Mouse (Mus musculus): ENCODE measurements around the gene Mapkapk5. TPM values are rescaled to one million over a fixed set of nuclear protein-coding genes. Genes with fewer than 3 reads are reported as not detected.
"Not testable (repeated sequence)": the region's sequence is repeated elsewhere in the genome, so short reads cannot be mapped to it uniquely, and the experiment has no call there.

Mapkapk5 gene
- polyA plus RNA-seq, 1 experiment = 103 TPM

- no peak for TF ChIP-seq CTCF (IDR thresholded peaks at IDR 0.05; ENCODE audit: borderline replicate concordance, extremely low read depth, insufficient read depth, insufficient read length)
- no peak for TF ChIP-seq POLR2A (IDR thresholded peaks at IDR 0.05; ENCODE audit: borderline replicate concordance, extremely low read depth, insufficient read depth, insufficient read length, poor library complexity, severe bottlenecking)
- no peak for DNase-seq (ENCODE audit: low read depth)
These were observed 18.7 kb downstream of the Mapkapk5 start for GRCm38 (mm10) chr5:121526961-121527360.

GRCm38 (mm10) chr5:121526526-121526925 lies 19.2 kb downstream of the Mapkapk5 start:
- DNase-seq (ENCODE audit: low read depth) = no peak
- no peak for TF ChIP-seq POLR2A (IDR thresholded peaks at IDR 0.05; ENCODE audit: borderline replicate concordance, extremely low read depth, insufficient read depth, insufficient read length, poor library complexity, severe bottlenecking)
- TF ChIP-seq CTCF (IDR thresholded peaks at IDR 0.05; ENCODE audit: borderline replicate concordance, extremely low read depth, insufficient read depth, insufficient read length) = no peak

GRCm38 (mm10) chr5:121525774-121526450 lies 19.8 kb downstream of the Mapkapk5 start:
- DNase-seq (ENCODE audit: low read depth) = no peak
- TF ChIP-seq POLR2A (IDR thresholded peaks at IDR 0.05; ENCODE audit: borderline replicate concordance, extremely low read depth, insufficient read depth, insufficient read length, poor library complexity, severe bottlenecking) (no peak), CTCF (IDR thresholded peaks at IDR 0.05; ENCODE audit: borderline replicate concordance, extremely low read depth, insufficient read depth, insufficient read length) (no peak)

- DNase-seq (ENCODE audit: low read depth) = not testable (repeated sequence)
These were observed 25.9 kb downstream of the Mapkapk5 start for GRCm38 (mm10) chr5:121519758-121520157.

- no peak for DNase-seq (ENCODE audit: low read depth)
- TF ChIP-seq CTCF (IDR thresholded peaks at IDR 0.05; ENCODE audit: borderline replicate concordance, extremely low read depth, insufficient read depth, insufficient read length) (no peak), POLR2A (IDR thresholded peaks at IDR 0.05; ENCODE audit: borderline replicate concordance, extremely low read depth, insufficient read depth, insufficient read length, poor library complexity, severe bottlenecking) (no peak)
These were observed 26.7 kb downstream of the Mapkapk5 start for GRCm38 (mm10) chr5:121518983-121519382.

GRCm38 (mm10) chr5:121510009-121510408 lies 35.7 kb downstream of the Mapkapk5 start:
- DNase-seq (ENCODE audit: low read depth) = no peak
- TF ChIP-seq CTCF (IDR thresholded peaks at IDR 0.05; ENCODE audit: borderline replicate concordance, extremely low read depth, insufficient read depth, insufficient read length) = no peak

GRCm38 (mm10) chr5:121506846-121507245 lies 38.9 kb downstream of the Mapkapk5 start:
- no peak for TF ChIP-seq POLR2A (IDR thresholded peaks at IDR 0.05; ENCODE audit: borderline replicate concordance, extremely low read depth, insufficient read depth, insufficient read length, poor library complexity, severe bottlenecking)
- no peak for TF ChIP-seq CTCF (IDR thresholded peaks at IDR 0.05; ENCODE audit: borderline replicate concordance, extremely low read depth, insufficient read depth, insufficient read length)
- DNase-seq (ENCODE audit: low read depth) = no peak

GRCm38 (mm10) chr5:121503231-121503630 lies 42.5 kb downstream of the Mapkapk5 start, which contains the start of gene Adam1b:
Gene Adam1b, minus strand, starts transcription at chr5:121503435.
- DNase-seq (ENCODE audit: low read depth) = no peak
- TF ChIP-seq CTCF (IDR thresholded peaks at IDR 0.05; ENCODE audit: borderline replicate concordance, extremely low read depth, insufficient read depth, insufficient read length) = no peak
- TF ChIP-seq POLR2A (IDR thresholded peaks at IDR 0.05; ENCODE audit: borderline replicate concordance, extremely low read depth, insufficient read depth, insufficient read length, poor library complexity, severe bottlenecking) = no peak

GRCm38 (mm10) chr5:121501424-121501996 lies 44.2 kb downstream of the Mapkapk5 start:
- not testable (repeated sequence) for DNase-seq (ENCODE audit: low read depth)

GRCm38 (mm10) chr5:121500719-121501118 lies 45.0 kb downstream of the Mapkapk5 start:
- TF ChIP-seq CTCF (IDR thresholded peaks at IDR 0.05; ENCODE audit: borderline replicate concordance, extremely low read depth, insufficient read depth, insufficient read length) = no peak
- no peak for TF ChIP-seq POLR2A (IDR thresholded peaks at IDR 0.05; ENCODE audit: borderline replicate concordance, extremely low read depth, insufficient read depth, insufficient read length, poor library complexity, severe bottlenecking)
- no peak for DNase-seq (ENCODE audit: low read depth)

- DNase-seq (ENCODE audit: low read depth) = no peak
- TF ChIP-seq CTCF (IDR thresholded peaks at IDR 0.05; ENCODE audit: borderline replicate concordance, extremely low read depth, insufficient read depth, insufficient read length) (no peak), POLR2A (IDR thresholded peaks at IDR 0.05; ENCODE audit: borderline replicate concordance, extremely low read depth, insufficient read depth, insufficient read length, poor library complexity, severe bottlenecking) (no peak)
These were observed 52.4 kb downstream of the Mapkapk5 start for GRCm38 (mm10) chr5:121493305-121493704.

- TF ChIP-seq CTCF (IDR thresholded peaks at IDR 0.05; ENCODE audit: borderline replicate concordance, extremely low read depth, insufficient read depth, insufficient read length) (no peak), POLR2A (IDR thresholded peaks at IDR 0.05; ENCODE audit: borderline replicate concordance, extremely low read depth, insufficient read depth, insufficient read length, poor library complexity, severe bottlenecking) (no peak)
- no peak for DNase-seq (ENCODE audit: low read depth)
These were observed 60.9 kb downstream of the Mapkapk5 start for GRCm38 (mm10) chr5:121484801-121485200.

All from brain, embryonic 14.5 days (tissue).